Mouse (Mus musculus) mesoderm, embryonic 11.5 days (tissue): Measurements from ENCODE around the gene Fbxo7.
"Not testable (repeated sequence)": the region's sequence is repeated elsewhere in the genome, so short reads cannot be mapped to it uniquely, and the experiment has no call there.

ENCODE experiments used
- DNase-seq: peaks from one replicate; pipeline ENCODE4 v3.0.0-alpha.2; 2012; ENCODE audit warnings: low read depth, low spot score

Gene Fbxo7

DNA sequence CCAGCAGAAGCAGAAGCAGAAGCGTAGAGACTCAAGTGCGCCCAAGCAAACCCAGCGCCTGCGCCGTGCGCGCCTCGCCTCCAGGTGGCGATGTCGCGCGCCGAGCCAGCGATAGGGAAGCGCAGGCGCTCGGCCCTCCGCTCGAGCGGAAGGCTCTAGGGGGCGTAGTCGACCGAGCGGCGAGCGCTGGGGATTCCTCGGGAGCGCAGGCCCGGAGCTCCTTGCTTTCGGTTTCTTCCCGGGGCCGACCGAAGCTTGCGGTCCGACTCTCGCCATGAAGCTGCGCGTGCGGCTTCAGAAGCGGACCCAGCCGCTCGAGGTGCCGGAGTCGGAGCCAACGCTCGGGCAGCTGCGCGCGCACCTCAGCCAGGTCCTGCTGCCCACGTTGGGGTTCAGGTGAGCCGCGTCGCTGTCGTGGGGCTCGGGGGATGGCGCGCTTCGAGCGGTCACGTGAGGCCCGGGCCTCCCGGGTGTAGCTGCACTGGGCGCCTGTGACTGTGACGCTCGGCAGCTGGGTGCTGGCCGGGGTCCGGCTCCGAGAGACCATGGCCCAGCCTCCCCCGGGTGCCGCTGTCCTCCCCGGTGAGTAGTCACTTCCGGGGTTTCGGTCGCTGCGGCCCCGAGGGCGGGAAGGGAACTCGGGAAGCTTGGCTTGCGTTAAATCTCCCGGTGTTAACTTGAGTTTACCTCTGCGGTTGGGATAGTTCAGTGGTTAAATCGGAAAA, at the start of gene Fbxo7:
Gene Fbxo7, plus strand, starts transcription at position 224 of the 725 bp plus-strand sequence.
- DNase-seq: peak; percentile 92

DNA sequence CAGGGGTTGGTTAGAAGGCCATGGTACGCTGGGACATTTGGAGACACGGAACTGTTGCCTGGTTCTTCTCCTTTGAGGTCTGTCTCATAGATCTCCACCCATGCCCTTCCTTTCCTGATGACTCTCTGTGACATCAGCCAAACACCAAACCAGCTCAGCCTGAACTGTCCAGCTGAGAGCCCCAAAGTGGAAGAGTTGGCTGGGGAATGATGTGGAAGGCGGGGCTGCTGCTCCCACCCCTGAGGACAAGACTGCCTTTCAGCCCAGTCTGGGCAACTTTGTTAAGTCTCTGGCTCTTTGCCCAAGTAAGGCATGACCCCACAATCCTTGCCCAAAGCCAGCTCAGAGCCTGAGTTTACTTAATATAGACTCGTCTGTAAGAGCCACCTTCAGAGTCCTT, 48.9 kb upstream of the Fbxo7 start:
- no peak for DNase-seq

DNA sequence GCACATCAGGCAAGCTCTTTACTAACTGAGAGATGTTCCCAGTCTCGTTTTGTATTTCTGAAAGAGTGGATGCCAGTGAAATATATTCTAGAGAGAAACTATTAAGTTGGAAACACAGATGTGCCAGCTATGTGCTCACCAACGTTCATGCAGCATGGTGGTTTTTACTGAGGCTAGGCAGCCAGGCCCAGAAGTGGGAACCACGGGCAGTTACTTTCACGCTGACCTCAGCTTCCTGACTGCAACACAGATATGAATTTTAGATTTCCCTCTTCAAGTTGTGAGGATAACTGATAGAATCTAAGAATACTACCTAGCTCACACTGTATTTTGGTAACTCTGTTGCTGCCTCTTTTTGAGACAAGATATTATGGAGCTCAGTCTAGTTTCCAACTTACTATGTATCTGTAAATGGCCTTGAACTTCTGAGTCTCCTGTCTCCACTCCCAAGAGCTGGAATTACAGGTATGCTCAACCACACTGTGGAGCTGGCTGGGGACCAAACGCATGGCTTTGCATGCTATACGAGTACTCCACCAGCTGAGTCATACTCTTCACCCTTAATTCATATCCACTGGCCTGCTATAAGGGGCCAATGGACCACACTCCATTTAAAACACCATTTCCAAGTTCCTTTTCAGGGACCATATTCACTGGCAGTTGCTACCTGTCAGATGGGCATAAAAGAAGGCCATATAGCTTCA, 32.2 kb upstream of the Fbxo7 start:
- no peak for DNase-seq

DNA sequence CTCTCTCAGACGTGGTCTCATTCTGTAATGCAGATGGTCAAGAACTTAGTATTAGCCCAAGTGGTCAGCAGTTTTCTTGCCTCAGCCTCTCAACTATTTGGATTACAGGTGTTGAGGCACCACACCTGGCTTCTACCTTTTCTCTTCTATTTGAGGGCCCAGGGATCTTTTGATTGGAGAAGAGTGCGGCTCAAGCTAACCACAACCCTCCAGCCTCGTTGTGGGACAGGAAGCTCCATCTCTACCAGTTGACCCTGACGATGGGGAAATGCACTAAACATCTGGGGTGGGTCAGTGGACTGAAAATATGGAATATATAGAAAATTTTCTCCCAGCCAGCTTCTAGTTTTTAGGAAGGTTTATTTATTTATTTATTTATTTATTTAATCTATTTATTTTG, 29.4 kb upstream of the Fbxo7 start:
- DNase-seq: no peak

DNA sequence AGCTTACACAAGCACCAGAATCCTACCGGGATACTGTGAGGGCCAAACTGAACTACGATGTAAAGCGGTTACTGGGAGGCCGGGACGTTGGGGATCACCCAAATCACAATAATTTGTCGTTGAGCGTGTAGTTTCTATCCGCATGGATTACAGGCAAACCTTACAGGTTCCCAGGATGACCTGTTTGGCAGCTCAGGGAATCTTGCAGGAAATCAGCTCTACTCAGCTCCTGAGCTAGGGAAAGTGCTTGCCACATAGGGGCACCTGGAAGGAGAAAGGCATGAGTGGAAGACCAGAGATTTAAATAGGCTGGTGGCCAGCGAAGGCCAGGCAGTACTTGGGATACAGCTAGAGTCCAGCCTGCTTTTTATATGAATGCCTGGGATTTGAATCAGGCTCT, 27.9 kb upstream of the Fbxo7 start:
- DNase-seq: no peak

DNA sequence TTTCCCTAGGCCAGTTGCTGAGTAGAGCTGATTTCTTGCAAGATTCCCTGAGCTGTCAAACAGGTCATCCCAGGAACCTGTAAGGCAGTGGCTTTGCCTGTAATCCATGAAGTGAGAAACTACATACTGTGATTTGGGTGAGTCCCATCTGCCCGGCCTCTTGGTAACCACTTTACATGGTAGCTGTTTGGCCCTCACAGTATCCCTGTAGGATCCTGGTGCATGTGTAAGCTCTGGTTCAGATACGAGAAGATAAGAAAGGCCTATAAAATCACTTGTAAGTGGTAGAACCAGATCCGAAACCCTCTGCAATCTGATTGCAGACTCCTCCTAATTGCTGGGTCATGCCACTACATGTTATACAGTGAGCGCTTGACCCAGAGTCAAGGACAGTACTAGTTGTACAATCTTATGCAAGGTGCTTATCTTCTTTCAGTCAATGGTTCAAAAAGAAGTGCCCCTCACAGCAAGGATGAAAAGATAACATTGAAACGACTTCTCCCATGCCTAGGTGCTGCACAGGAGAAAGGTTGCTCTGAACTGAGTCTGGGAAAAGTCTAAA, 27.1 kb upstream of the Fbxo7 start:
- no peak for DNase-seq

DNA sequence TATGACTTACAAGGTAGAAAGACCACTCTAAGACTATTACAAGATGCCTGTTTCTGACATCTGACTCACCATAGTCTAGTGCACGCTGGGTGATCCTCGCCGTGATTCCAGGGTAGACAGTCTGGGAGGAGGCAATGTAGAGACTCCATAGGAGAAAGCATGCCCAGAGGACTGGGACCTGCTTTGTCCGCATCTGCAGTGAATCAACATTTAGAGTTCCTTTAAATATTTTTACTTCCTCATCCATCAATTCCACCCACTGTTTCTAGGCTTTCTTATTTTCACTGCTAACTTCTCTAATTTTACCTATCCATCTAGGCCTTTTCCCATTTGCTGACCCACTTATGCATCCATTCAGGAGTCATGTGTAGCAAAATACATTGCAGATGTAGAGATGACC, 21.3 kb upstream of the Fbxo7 start:
- no peak for DNase-seq

DNA sequence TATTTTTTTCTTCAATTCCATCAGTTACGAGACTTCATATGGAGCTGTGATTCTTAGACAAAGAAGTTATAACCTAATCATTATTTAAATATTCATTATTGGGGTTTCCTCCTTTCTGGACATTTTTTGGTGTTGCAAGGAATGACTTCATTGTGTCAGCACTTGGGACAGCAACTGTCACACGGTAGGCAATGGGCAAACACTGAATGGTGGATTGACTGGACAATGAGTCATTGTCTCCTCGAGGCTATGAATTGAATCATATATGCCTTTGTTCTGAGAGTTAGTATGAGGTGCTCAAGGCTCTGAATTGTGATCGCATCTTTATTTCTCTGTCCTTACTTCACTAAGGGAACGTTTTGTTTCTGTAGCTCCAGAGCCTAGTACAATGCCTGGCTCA, 15.3 kb upstream of the Fbxo7 start:
- no peak for DNase-seq

DNA sequence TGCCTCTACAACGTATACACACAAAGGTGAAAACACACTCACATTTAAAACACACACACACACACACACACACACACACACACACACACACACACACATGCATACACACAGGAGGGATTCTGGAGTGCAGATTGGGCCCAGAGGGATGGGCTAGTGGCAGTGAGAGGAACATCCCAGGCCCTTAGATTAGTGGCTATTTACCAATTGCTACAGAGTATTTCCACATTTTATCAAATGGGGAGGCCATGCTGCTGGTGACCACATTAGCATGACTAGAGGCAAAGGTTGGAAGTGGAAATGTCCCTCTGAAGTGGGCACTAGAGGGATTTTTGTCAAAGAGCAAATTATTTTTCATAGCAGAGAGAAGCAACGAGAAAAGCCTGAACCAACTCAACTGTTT, 12.1 kb upstream of the Fbxo7 start:
- no peak for DNase-seq

DNA sequence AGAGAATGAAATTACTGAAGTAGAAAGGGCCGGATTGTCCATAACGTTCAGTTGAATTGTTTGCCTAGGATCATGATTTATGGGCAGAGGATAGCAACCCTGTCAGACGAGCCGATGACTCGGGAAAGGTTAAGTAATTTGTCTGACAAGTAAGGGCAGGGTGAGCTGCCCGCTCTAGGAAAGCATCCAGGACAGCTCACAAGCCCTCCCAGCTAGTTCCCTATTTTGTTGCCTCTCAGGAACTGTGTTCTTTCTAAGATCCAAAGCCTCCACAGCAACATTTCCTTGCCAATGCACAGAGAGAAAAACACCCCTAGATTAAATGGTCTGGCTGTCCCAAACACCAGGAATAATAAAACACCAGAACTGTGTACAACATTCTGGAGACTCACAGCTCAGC, 11.1 kb upstream of the Fbxo7 start:
- no peak for DNase-seq

DNA sequence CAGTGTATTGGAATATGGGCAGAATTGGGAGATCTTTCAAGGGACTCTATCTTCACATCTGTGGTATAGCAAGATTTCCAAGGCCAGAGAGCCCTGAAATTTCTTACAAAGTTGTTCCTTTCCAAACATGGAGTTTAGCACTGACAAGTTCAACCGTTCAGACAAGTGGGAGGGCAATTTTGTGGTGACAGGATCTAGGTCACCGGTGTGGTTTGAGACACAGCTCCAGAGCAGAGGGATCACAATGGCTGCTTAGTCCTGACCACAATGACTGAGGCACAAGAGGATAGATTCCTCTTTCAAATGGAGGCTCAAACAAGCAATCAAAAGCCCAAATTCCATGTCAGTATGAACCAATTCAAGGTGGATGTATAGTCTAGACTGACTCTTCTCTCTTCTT, 10.6 kb upstream of the Fbxo7 start:
- DNase-seq: no peak

DNA sequence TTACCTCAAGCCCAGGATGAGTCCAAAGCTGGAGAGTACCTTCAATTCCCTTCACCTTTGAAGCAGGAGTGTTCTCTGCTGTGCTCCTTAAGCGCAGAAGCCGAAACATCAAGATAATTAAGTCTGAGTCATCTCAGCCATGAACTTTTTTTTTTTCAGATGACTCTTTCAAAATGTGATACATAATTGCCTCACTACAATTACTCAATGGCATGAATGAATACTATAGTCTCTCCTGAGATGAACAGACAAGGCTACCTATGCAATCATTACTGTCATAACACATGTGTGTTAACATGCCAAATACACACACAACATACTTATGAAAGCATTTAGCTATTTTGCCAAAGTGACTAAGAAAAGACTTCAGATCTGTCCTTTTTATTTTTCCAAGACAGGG, 10.0 kb upstream of the Fbxo7 start, which contains the start of gene Bpifc:
Gene Bpifc, minus strand, starts transcription at position 115 of the 400 bp plus-strand sequence.
- no peak for DNase-seq

DNA sequence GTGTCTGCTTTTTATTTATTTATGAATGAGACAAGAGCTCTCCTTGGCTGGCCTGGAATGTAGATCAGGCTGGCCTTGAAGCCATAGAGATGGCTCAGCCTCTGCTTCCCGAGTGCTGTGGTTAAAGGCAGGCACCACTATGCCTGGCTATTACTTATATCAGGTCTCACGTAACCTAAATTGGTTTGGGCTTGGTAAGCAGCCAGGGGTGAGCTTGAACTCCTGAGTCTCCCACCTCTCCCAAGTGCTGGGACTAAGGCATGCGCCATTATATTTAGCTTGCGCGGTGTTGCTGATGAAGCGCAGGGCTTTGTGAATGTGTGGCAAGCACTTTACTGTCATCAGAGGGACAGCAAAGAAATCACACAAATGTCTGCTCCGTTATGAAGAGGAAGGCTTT, 4.0 kb upstream of the Fbxo7 start:
- no peak for DNase-seq

DNA sequence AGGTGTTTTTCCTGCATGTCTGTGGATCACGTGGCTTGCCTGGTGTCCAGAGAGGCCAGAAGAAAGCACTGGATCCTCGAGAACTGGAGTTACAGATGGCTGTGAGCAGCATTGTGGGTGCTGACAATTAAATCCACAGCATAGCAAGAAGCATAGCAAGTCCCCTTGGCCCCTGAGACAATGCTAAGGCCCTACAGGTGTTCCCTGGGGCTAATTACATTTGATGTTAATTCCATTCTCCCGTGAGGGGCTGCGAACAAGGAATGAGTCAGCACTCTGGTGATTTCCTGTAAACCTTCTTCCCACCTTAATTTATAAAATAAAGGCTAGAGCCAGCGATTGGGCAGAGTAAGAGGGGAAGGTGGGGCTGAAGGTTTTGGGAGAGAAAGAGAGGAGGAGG, 3.0 kb upstream of the Fbxo7 start:
- DNase-seq: no peak

DNA sequence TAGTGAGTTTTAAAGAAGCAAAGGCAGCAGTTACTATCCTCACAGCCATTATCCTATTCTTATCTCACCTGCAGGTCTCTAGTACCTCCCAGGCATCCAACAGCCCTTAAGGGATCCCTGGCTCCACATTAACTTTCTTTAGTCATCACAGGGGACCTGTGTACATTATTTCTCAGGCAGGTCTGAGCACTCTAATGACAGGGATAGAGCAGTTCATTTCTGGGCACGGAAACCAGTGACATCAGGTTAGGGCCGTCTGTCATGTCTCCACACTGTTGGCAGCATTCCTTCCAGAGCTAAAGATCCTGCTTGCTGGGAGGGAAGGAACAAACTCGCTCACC, 394 bp upstream of the Fbxo7 start:
- DNase-seq: no peak

DNA sequence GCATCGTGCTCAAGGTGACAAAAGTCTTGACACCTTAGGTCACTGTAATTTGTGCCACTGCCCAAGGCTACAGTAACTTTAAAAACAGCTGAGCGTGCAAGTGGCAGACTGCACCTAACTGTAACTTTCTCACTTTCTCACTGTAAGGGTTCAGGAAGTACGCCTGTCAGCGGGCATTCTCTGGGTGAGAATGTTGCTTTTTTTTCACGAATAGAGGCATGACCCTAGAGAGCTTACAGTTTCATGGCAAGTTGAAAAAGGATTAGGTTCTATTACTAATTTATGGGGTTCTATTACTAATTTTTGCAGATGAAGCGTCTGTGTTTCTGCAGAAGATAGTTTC, 673 bp downstream of the Fbxo7 start:
- DNase-seq: no peak

DNA sequence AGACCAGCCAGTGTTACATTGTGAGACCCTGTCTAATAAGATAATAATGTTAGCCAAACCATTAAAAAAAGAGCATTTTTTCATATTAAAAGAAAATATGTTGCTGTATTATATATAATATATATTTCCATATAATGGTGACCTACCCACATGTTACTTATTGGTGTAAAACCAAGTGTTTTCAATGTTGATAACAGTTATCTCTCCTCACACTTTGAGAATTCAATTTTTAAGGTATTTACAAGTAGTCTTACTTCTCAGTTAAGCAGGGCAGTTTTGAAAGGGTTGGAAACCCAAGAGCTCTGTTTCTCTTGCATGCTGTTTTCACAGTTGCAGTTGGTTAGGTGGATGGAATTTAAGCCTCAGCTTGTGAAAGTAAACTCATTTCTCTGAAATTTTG, 1.4 kb downstream of the Fbxo7 start:
- DNase-seq: no peak

DNA sequence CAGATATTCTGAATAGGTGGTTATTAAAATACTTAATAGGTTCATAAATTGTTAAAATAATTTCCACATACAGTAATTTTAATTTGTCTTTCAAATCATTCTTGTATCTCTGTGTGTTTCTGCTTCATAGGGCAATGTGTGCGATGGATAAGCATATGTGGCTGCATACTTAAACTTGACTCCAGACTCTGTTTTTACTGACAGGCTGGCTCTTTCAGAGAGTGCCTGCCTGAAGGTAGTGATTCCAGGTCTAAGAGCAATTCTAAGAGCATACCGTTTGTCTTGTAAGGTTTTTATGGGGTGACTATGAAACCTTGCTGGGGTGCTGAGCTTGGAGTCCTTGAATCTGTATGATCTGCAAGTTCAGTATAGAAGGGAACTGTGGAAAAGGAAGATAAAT, 4.1 kb downstream of the Fbxo7 start:
- no peak for DNase-seq

DNA sequence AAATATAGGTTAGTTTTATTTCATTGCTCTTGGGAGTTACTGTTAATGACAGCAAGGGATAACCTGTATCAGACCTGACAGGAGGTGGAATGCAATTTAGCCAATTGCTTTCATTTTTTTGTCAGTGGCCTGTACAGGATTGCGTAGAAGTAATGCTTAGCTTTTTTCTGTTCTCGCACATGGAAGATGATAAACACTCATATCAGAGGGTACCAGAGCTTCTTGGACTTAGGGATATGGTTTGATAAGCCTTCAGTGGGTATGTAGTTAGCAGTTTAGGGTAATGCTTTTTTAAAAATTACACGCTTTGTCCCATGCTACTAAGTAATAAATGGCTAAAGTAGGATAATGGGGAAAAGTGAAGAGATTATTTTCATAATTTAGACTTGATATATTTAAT, 4.6 kb downstream of the Fbxo7 start:
- no peak for DNase-seq

DNA sequence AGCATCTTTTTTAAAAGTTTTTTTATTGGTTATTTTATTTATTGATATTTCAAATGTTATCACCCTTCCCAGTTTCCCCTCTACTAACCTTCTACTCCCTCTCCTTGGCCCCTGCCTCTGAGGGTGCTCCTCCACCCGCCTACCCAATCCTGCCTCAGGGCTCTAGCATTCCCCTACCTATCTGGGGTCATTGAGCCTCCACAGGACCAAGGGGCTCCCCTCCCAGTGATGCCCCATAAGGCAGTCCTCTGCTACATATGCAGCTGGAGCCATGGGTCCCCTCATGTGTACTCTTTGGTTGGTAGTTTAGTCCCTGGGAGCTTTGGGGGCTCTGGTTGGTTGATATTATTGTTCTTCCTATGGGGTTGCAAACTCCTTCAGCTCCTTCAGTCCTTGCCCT, 5.0 kb downstream of the Fbxo7 start:
- DNase-seq: not testable (repeated sequence)

DNA sequence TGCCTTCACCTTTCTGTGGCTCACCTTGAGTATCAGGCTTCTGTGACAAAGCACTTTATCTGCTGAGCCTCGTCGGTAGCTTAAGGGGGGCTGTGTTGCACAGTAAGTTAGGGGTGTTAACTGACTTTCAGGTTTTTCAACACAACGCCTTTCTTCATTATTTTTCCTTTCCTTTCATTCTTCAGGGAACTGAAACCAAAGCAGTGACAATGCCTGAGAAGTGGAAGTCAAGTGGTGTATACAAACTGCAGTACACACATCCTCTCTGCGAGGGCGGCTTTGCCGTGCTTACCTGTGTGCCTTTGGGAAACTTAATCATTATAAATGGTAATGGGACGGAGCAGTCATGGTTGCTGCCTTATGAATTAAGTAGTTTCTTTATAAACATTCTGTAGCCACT, 9.0 kb downstream of the Fbxo7 start:
- DNase-seq: no peak

DNA sequence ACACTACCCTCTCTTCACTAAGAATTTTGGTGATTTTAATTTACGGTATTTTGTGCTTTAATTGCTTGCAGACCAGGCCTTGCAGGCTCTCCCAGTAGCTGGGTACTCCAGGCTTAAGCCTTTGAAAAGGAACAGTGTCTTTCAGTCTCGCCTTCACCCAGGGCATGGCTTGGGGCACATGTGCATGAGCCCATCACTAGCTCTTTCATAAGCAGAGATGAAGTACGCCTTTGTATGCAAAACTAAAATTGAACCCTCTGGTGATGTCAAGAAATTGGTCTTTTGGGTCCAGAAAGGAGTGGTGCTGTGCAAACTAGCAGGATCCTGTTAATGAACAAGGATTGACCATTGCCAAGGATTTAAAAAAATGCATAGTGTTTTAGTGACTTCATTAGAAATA, 10.7 kb downstream of the Fbxo7 start:
- DNase-seq: peak; percentile 15

DNA sequence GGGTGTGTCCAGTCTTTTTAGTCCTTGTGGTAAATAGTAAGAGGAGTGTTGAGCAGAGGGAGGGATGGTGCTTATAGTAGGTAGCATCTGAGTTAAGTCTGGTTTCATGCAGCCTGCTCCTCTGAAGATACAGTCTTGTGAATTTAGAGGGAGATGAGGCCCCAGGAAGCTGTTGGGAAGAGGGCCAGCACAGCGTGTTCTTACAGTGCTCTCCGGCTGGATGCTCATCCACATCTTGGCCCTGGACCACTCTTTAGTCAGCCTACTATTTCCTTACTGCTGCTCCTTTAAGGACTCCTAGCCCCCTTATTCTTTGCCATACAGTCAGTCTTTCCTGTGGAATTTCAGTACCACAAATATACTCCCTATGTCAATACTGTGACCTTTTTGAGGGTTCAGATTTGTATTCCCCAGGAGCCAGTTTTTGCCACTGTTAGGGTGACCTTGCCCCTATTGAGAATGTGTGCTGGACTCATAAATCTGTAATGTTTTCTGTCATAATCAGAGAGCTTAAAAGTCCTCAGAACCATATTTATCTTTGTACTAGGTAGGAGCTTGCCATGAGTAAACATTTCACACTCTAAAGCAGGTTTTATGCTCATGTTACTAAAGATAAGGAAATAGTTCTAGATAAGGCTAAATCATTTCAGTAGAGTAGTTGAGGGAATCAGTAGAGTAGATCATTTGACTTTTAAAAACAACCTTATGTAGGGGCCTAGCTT, 12.4 kb downstream of the Fbxo7 start:
- DNase-seq: no peak
